Mouse (Mus musculus): ENCODE measurements around the gene Ano1.

The Ano1 gene

GRCm38 (mm10) chr7:144582284-144582980 lies 169.3 kb downstream of the Ano1 start, which contains the start of gene Fadd:
Gene Fadd (minus strand): TSS chr7:144582463.
- peak; percentile 91 to 94 for DNase-seq (ENCODE audit: low spot score in 2 of 2)

- DNase-seq (ENCODE audit: low spot score in 2 of 2): peak; percentile 73 to 82
Measured at GRCm38 (mm10) chr7:144581559-144582283, 170.1 kb downstream of the Ano1 start.

- no peak for DNase-seq (ENCODE audit: low spot score in 2 of 2)
Measured at GRCm38 (mm10) chr7:144577876-144578275, 173.9 kb downstream of the Ano1 start.

GRCm38 (mm10) chr7:144572234-144572633 lies 179.5 kb downstream of the Ano1 start:
- no peak for DNase-seq (ENCODE audit: low spot score in 2 of 2)

- DNase-seq (ENCODE audit: low spot score in 2 of 2): no peak
Measured at GRCm38 (mm10) chr7:144571598-144571997, 180.2 kb downstream of the Ano1 start.

GRCm38 (mm10) chr7:144569428-144569827 lies 182.3 kb downstream of the Ano1 start:
- DNase-seq (ENCODE audit: low spot score in 2 of 2): no peak

- DNase-seq (ENCODE audit: low spot score in 2 of 2): no peak
Measured at GRCm38 (mm10) chr7:144568091-144568490, 183.7 kb downstream of the Ano1 start.

- DNase-seq (ENCODE audit: low spot score in 2 of 2): no peak
Measured at GRCm38 (mm10) chr7:144566921-144567682, 184.7 kb downstream of the Ano1 start.

GRCm38 (mm10) chr7:144563456-144564155 lies 188.2 kb downstream of the Ano1 start:
- DNase-seq (ENCODE audit: low spot score in 2 of 2): no peak

- no peak for DNase-seq (ENCODE audit: low spot score in 2 of 2)
Measured at GRCm38 (mm10) chr7:144562016-144562415, 189.8 kb downstream of the Ano1 start.

- peak; percentile 38 to 40 for DNase-seq (ENCODE audit: low spot score in 2 of 2)
Measured at GRCm38 (mm10) chr7:144560594-144560993, 191.2 kb downstream of the Ano1 start.

GRCm38 (mm10) chr7:144558552-144558951 lies 193.2 kb downstream of the Ano1 start:
- no peak for DNase-seq (ENCODE audit: low spot score in 2 of 2)

- DNase-seq (ENCODE audit: low spot score in 2 of 2): no peak
Measured at GRCm38 (mm10) chr7:144554123-144554472, 197.7 kb downstream of the Ano1 start.

GRCm38 (mm10) chr7:144553237-144554122 lies 198.3 kb downstream of the Ano1 start, which contains the start of gene Ppfia1:
Gene Ppfia1 (minus strand): TSS chr7:144553729.
- peak; percentile 97 to 100 for DNase-seq (ENCODE audit: low spot score in 2 of 2)

- DNase-seq (ENCODE audit: low spot score in 2 of 2): no peak
Measured at GRCm38 (mm10) chr7:144552274-144552673, 199.5 kb downstream of the Ano1 start.

GRCm38 (mm10) chr7:144550811-144551210 lies 201.0 kb downstream of the Ano1 start:
- DNase-seq (ENCODE audit: low spot score in 2 of 2): no peak

GRCm38 (mm10) chr7:144549904-144550566 lies 201.7 kb downstream of the Ano1 start:
- peak in 1 of 2 experiments; percentile 21 for DNase-seq (ENCODE audit: low spot score in 2 of 2)

- no peak for DNase-seq (ENCODE audit: low spot score in 2 of 2)
Measured at GRCm38 (mm10) chr7:144545231-144545630, 206.5 kb downstream of the Ano1 start.

- no peak for DNase-seq (ENCODE audit: low spot score in 2 of 2)
Measured at GRCm38 (mm10) chr7:144541351-144541750, 210.4 kb downstream of the Ano1 start.

- peak; percentile 62 to 64 for DNase-seq (ENCODE audit: low spot score in 2 of 2)
Measured at GRCm38 (mm10) chr7:144539146-144539545, 212.6 kb downstream of the Ano1 start.
